Mouse (Mus musculus): Measurements from ENCODE around the gene Aqp9.

GRCm38 (mm10) chr9:71188647-71189415 is 20.3 kb upstream of the Aqp9 start:
- TF ChIP-seq CTCF (IDR thresholded peaks at IDR 0.05 in 2 of 3, conservative IDR thresholded peaks at IDR 0.05 in 1 of 3; ENCODE audit: control insufficient read depth in 1 of 3, insufficient read depth in 1 of 3, low read depth in 2 of 3, low read length in 3 of 3, poor library complexity in 1 of 3, severe bottlenecking in 1 of 3) (peak; percentile 84 to 93 (median 85)), USF1 (IDR thresholded peaks at IDR 0.05; ENCODE audit: low read depth, low read length) (no peak), POLR2AphosphoS5 (IDR thresholded peaks at IDR 0.05; ENCODE audit: borderline replicate concordance, low read depth, low read length) (no peak), NELFE (IDR thresholded peaks at IDR 0.05; ENCODE audit: low read depth, low read length) (no peak), POLR2AphosphoS2 (IDR thresholded peaks at IDR 0.05; ENCODE audit: low read length) (no peak)

All from MEL (cell line).